In the genomic region with DNA sequence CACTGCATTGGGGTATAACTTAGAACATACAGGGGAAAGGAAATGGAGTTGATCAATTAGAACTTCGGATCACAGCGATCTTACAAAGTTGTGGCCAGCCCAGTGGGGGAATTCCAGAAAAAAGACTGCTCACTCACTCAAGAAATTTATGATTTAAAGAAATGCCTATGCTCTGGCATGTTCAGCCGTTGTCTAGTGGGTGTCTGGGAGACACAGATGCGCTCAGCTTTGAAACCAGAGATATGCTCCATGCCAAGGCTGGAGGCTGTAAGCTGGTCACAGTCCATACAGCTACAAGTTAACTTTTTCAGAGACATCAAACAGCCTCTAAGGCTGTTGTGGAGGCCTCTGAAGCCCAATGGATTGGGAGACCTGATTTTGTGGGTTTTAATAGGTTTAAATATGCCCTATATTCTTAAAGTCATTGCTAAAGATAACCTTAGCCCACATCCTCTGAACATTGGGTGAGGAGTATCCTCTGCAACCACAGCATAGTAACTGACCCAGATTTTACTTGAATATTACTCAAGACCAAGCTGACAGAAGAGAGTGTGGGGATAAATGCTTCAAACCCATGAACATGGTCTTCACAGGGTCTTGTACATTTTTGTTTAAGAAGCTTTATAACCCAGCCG, we compare ENCODE assay signal across 22 mouse cellular contexts. TPM values are rescaled to one million over a fixed set of nuclear protein-coding genes. Genes with fewer than 3 reads are reported as not detected.
DNase-seq lines count a peak whose midpoint lies in the region; ATAC-seq and TF ChIP-seq lines count a peak whose summit lies in the region.
"Had no signal": no experiment of that assay in that cellular context is flagged by ENCODE, and none has a peak within 500 bp of the region (broad histone marks: within the 10 kb centered on the region; RNA-seq: fewer than 3 reads in every experiment).

No protein-coding gene starts in this region.

- DNase-seq in 3T3-L1 (ENCODE audit: low read depth, low spot score) = peak; percentile 62
- peak; percentile 23 for DNase-seq in CD4-positive, CD25-positive, alpha-beta regulatory T cell, adult 2 months (ENCODE audit: low read depth, low spot score)
- no peak for DNase-seq in adrenal gland, postnatal 10 days
- DNase-seq in midbrain, postnatal 0 days (ENCODE audit: low spot score) = no peak
- no peak for DNase-seq in hindbrain, postnatal 0 days (ENCODE audit: low spot score)
- DNase-seq: cerebellum, adult 9-11 months; embryo, embryonic 11 days; heart, postnatal 4 days; kidney, adult 2 months; kidney, postnatal 4 days; lung, adult 2 months; right cerebral cortex, adult 18-20 months; thymus, postnatal 4 days had no signal

- WGBS in midbrain, postnatal 0 days = 95% methylated on average over 5 of the region's 5 CpGs
- WGBS in hindbrain, postnatal 0 days = 95% methylated on average over 5 of the region's 5 CpGs

- no peak overlapping the region for H3K4me2 ChIP-seq in midbrain, postnatal 0 days (ENCODE audit: low read depth, low read length, poor library complexity, severe bottlenecking)
- no peak overlapping the region for H3K4me2 ChIP-seq in hindbrain, postnatal 0 days (ENCODE audit: low read depth, low read length)
- H3K4me2 ChIP-seq: heart, embryonic 13.5 days; liver, embryonic 12.5 days; neural tube, embryonic 13.5 days had no signal

- H3K4me3 ChIP-seq in bone marrow macrophage, adult 2 months (ENCODE audit: insufficient read depth, low read length) = no peak overlapping the region
- no peak overlapping the region for H3K4me3 ChIP-seq in midbrain, postnatal 0 days (ENCODE audit: low read depth, low read length)
- no peak overlapping the region for H3K4me3 ChIP-seq in hindbrain, postnatal 0 days (ENCODE audit: low read length)
- H3K4me3 ChIP-seq: forebrain, embryonic 10.5 days; heart, embryonic 13.5 days; limb, embryonic 10.5 days; liver, embryonic 12.5 days; midbrain, embryonic 10.5 days; neural tube, embryonic 13.5 days had no signal

- H3K36me3 ChIP-seq in midbrain, postnatal 0 days (ENCODE audit: insufficient read depth, low read length) = no peaks in the 10 kb centered on the region
- no peaks in the 10 kb centered on the region for H3K36me3 ChIP-seq in hindbrain, postnatal 0 days (ENCODE audit: insufficient read depth, low read length)
- H3K36me3 ChIP-seq: forebrain, embryonic 10.5 days; heart, embryonic 13.5 days; limb, embryonic 10.5 days; liver, embryonic 12.5 days; midbrain, embryonic 10.5 days; neural tube, embryonic 13.5 days had no signal

- TF ChIP-seq POLR2A in bone marrow macrophage, adult 2 months (IDR thresholded peaks at IDR 0.05; ENCODE audit: borderline replicate concordance, low read depth, low read length) = no peak

- no peak for TF ChIP-seq CTCF in bone marrow macrophage, adult 2 months (IDR thresholded peaks at IDR 0.05; ENCODE audit: low read depth, low read length)
- no peak for TF ChIP-seq CTCF in midbrain, postnatal 0 days (IDR thresholded peaks at IDR 0.05)
- TF ChIP-seq CTCF in hindbrain, postnatal 0 days (IDR thresholded peaks at IDR 0.05; ENCODE audit: low read depth) = no peak

- peaks cover 50% of the 10 kb centered on the region for H3K4me1 ChIP-seq in bone marrow macrophage, adult 2 months (ENCODE audit: control insufficient read depth, insufficient read depth, low read length)
- H3K4me1 ChIP-seq in midbrain, postnatal 0 days (ENCODE audit: insufficient read depth, low read length) = 0 out of 2 replicates have a peak, but pooled peaks cover 3% of the 10 kb centered on the region
- peaks cover 9% of the 10 kb centered on the region for H3K4me1 ChIP-seq in hindbrain, postnatal 0 days (ENCODE audit: insufficient read depth, low read length)
- H3K4me1 ChIP-seq: liver, embryonic 12.5 days had no signal

- H3K9ac ChIP-seq in midbrain, postnatal 0 days (replicated peaks; ENCODE audit: low read length, poor library complexity, severe bottlenecking) = no peak overlapping the region
- no peak overlapping the region for H3K9ac ChIP-seq in hindbrain, postnatal 0 days (replicated peaks; ENCODE audit: low read length)
- H3K9ac ChIP-seq: heart, embryonic 13.5 days; liver, embryonic 12.5 days; neural tube, embryonic 13.5 days had no signal

- H3K27me3 ChIP-seq in midbrain, postnatal 0 days (ENCODE audit: insufficient read depth, low read length) = no peaks in the 10 kb centered on the region
- no peaks in the 10 kb centered on the region for H3K27me3 ChIP-seq in hindbrain, postnatal 0 days (ENCODE audit: insufficient read depth, low read length)
- H3K27me3 ChIP-seq: liver, embryonic 12.5 days; neural tube, embryonic 13.5 days had no signal

- peak; percentile 21; the same call in 1 of the 2 replicates for ATAC-seq in megakaryocyte progenitor cell, adult 5-6 weeks (replicated peaks; ENCODE audit: poor library complexity)
- ATAC-seq in midbrain, postnatal 0 days (ENCODE audit: low FRiP score) = no peak
- ATAC-seq in hindbrain, postnatal 0 days = no peak
- ATAC-seq: hindbrain, embryonic 16.5 days; liver, embryonic 12.5 days had no signal

- peak overlapping the region; percentile 67 for H3K27ac ChIP-seq in bone marrow macrophage, adult 2 months (ENCODE audit: insufficient read depth, low read depth, low read length)
- no peak overlapping the region for H3K27ac ChIP-seq in midbrain, postnatal 0 days (ENCODE audit: low read depth, low read length)
- no peak overlapping the region for H3K27ac ChIP-seq in hindbrain, postnatal 0 days
- H3K27ac ChIP-seq: forebrain, embryonic 10.5 days; heart, embryonic 13.5 days; limb, embryonic 10.5 days; liver, embryonic 12.5 days; midbrain, embryonic 10.5 days; neural tube, embryonic 13.5 days had no signal

- no peaks in the 10 kb centered on the region for H3K9me3 ChIP-seq in midbrain, postnatal 0 days (ENCODE audit: low read length)
- H3K9me3 ChIP-seq in hindbrain, postnatal 0 days (ENCODE audit: low read length) = no peaks in the 10 kb centered on the region
- H3K9me3 ChIP-seq: forebrain, embryonic 10.5 days; heart, embryonic 13.5 days; limb, embryonic 10.5 days; liver, embryonic 12.5 days; midbrain, embryonic 10.5 days; neural tube, embryonic 13.5 days had no signal

RNA-seq across cellular contexts. Expression of a gene that starts 46.5 kb away (rescaled TPM):
- 141 and 156 TPM in 2 replicates for polyA plus RNA-seq in bone marrow macrophage, adult 2 months (2012; ENCODE audit: insufficient read depth, insufficient read length, missing spikeins)
- 182 and 183 TPM in 2 replicates for total RNA-seq in megakaryocyte progenitor cell, adult 5-6 weeks (2015)
- total RNA-seq in megakaryocyte progenitor cell, adult 5-6 weeks (2017) = 128 and 134 TPM in 2 replicates
- total RNA-seq in adrenal gland, postnatal 10 days (2021) = 10 to 100 TPM; 33.5 to 43.3 TPM
- total RNA-seq in midbrain, postnatal 0 days (2014; rRNA removed) = 5.4 and 6.2 TPM in 2 replicates
- polyA plus RNA-seq in midbrain, postnatal 0 days (2015; fragmentation: Nextera tagmentation; extraction: Ambion mirVana) = 2.9 and 3.4 TPM in 2 replicates
- 7.0 and 10.4 TPM in 2 replicates for total RNA-seq in hindbrain, postnatal 0 days (2014; rRNA removed)
- polyA plus RNA-seq in hindbrain, postnatal 0 days (2015; fragmentation: Nextera tagmentation; extraction: Ambion mirVana) = 5.2 and 6.0 TPM in 2 replicates

Comparison
In these comparisons a context has a peak if more than half of its experiments do, and no peak if none do; other contexts are left out.
1. DNase-seq: peak in 3T3-L1 (single experiment) and CD4-positive, CD25-positive, alpha-beta regulatory T cell, adult 2 months (single experiment); none in adrenal gland, postnatal 10 days (single experiment), midbrain, postnatal 0 days (single experiment) and hindbrain, postnatal 0 days (single experiment).